Mouse (Mus musculus) lung, adult 18-20 months (tissue): ENCODE data around the gene Wnk4.

ENCODE experiments used
- DNase-seq, 2 experiments: peaks; one replicate each; pipeline ENCODE4 v3.0.0; 2022; ENCODE audit warnings: mixed read lengths in 2 of 2

Gene Wnk4

DNA sequence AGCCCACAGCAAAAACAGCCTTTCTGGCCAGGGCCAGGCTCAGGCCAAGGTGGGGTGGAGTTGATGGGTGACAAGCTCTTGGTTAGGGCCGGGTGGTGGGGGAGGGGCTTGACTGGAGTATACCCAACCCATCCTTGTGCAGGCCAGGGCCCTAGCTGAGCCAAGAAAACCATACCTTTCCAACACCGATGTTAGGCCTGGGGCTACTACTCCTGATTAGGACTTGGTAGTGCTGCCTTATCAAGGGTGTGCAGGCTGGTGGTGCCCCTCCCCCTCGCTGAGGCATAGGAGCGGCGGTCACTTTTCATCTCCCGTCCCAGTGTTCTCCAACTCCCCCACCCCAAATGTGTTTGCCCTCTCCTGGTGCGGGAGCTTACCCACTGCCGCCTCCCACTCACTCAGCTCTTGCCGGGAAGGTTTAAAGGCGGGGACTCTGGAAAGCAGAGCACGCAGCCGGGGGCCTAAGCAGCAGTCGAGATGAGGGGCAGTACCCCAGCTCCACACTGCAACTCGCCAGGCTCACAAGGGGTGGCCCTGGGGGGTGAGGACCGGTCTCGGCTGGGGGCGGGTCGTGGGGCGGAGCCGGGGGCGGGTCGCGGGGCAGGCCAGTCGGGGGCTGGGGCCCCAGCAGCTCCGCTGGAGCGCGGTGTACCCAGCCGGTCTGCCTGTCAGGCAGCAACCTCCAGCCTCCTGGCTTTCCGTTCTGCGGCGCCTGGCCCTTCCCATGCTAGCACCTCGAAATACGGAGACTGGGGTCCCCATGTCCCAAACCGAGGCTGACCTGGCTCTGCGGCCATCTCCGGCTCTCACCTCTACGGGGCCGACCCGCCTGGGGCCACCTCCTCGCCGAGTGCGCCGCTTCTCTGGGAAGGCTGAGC is at the start of gene Wnk4:
Wnk4 (plus strand) TSS at position 620 of the 878 bp plus-strand sequence.
- peak in 1 of 2 experiments; percentile 56 for DNase-seq

DNA sequence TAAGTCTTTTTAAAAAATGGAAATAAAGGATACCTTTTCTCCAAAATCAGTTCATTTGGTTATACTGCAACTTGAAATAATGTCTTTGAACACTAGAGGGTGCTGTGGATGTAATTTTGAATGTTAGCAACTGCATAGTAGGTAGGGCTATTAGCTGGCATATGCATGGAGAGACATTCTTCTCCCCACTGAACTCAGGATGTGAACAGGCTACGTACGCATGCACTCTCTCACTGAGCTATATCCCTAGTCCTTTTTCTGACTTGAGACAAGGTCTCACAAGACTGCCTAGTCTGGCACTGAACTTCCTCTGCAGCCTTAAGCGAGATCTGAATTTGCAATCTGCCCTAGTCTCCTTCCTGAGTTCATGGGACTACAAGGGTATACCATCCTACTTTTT is 48.4 kb upstream of the Wnk4 start:
- peak in 1 of 2 experiments; percentile 37 for DNase-seq

DNA sequence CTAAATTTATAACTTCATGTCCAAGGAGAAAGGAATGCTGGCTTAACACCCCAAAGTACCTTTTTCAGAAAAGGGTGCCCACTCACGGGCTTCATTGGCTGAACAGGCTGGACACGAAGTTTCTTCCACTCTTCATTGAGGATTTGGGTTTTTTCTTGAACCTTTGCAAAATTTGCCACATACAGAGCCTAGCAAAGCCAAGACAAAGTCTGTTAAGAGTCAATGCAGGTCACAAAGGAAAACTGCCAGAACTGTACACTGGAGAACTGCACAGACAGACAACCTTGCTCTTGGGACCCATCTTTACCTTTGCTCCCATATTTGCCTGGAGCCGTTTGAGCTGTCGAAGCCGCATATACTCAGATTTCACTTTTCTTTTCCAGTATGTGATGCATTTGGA is 43.4 kb upstream of the Wnk4 start:
- no peak for DNase-seq

DNA sequence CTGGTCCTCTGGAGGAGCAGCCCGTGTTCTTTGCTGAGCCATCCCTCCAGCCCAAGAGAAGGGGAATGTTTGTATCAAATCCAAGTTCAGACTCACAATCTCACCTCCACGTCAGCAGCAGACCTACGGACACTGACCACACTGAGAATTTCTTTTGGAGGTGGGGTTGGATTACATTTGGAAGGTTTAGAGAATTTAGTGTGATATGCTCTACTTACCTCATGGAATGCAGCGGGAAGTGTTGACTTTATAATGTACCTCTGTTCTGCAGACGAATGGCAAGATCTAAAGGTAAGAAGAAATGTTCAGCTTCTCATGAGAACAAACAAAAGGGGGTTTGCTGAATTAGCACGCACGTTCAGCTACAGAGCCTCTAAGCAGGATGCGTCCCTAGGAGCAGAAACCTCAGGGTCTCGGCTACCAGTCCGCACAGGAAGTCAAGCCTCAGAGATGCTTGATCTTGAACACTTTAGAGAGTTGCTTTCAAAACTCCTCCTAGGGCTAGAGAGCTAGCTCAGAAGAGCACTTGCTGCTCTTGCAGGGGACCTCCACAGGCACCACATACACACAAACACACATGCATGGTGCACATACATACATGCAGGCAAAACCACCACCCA is 41.8 kb upstream of the Wnk4 start:
- DNase-seq = no peak

- peak in 1 of 2 experiments; percentile 16 for DNase-seq
Observed at GRCm38 (mm10) chr11:101220853-101221252, 39.5 kb upstream of the Wnk4 start.

DNA sequence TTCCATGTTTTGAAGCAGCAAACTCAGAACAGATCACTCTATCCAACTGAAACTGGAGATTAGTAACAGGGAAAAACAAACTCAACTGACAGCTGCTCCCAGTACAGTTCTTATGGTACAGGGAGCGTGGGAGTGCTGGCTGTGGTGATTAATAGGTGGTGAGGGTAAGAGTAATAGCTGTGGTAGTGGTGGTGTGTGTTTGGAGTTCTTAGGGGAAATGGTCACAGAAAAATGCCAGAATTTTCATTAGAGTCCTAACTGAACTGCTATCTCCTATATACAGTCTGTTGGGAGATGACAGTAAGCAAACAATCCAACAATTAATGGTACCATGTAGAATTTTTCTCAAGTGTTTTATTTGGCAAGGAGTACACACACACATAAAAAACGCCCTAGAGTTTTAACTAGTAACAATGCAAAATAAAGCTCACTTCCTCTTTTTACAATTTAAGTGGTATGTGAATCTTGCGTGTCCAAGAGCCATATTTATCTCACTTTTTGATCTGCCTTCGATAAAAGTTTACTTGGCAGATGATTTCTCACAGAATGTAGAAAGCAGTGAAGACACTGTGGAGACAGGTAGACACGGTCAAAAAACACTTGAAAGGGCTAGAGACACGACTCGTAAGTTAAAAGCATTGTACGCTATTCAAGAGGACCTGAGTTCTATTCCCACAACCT is 38.9 kb upstream of the Wnk4 start:
- DNase-seq = no peak

DNA sequence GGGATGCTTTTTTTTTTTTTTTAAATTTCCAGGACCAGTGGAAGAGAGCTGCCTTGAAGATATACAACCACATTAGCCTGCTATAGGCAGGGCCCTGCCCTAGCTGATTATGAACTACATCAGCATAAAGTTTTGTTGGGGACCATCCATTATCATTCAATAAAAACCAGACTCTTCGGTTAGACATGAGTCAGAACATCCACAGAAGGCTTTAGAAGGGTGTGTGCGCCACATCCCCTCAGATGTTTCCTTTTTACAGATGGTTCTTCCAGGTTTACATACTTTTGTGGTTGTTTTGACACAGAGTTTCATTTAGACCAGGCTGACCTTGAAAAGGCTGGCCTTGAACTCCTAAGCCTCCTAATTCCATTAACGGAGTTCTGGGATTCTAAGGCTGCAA is 36.0 kb upstream of the Wnk4 start:
- no peak for DNase-seq

DNA sequence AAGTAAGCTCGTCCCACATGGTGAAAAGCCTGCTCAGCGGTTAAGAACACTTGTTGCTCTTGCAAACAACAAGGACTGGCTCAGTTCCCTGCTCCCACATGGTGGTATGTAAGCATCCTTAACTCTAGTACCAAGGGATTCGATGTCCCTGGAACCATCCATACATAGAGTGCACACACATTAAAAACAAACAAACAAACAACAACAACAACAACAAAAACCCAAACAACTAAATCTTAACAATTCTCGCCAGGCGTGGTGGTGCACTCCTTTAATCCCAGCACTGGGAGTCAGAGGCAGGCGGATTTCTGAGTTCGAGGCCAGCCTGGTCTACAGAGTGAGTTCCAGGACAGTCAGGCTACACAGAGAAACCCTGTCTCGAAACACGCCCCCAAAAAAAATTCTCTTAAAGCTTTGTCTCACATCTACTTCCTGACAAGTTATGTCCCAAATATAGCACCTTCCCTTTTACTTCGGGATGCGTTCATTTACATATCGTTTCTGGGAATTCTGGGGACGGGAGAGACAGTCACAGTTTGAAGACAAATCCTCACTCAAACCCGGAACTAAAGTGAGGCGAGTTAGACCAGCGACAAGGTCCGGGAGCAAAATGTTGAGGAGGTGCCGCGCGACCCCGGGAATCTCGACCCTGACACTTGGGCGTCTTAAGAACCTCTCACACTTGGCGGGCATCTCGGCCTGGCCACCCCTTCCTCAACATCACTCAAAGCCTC is 34.9 kb upstream of the Wnk4 start:
- peak in 1 of 2 experiments; percentile 37 for DNase-seq

DNA sequence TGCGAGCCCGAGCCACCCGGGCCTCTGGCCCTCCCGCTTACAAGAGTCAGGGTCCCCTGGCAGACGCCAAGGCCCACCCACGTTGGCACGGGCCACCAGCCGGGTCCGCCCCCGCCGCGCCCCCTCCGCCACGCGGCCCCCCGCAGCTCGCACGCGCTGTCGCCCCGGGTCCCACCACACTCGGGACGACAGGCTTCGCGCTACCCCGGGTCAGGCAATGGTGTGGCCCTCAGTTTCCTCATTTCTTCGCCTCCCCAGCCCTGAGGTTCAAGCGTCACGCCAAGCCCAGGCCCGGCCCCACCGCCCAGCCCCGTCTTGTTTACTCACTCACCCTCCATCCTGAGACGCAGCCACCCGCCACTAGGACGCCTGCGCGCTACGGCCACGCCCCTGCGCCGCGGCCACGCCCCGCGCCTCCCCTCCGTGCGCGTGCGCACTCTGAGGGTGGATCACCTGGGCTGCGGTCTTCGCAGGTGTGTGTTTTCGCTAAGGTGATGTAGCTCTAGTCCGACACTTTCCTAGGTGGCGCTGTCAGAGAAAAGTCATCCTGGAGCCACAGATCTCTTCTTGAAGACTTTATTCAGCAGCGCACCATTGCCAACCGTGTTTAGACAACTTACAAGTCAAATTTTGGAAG is 34.2 kb upstream of the Wnk4 start, which contains the start of gene Ezh1:
Ezh1 (minus strand) TSS at position 399 of the 637 bp plus-strand sequence.
- peak; percentile 93 to 95 for DNase-seq

GRCm38 (mm10) chr11:101229361-101229900 is 30.9 kb upstream of the Wnk4 start:
- peak; percentile 52 to 62 for DNase-seq

DNA sequence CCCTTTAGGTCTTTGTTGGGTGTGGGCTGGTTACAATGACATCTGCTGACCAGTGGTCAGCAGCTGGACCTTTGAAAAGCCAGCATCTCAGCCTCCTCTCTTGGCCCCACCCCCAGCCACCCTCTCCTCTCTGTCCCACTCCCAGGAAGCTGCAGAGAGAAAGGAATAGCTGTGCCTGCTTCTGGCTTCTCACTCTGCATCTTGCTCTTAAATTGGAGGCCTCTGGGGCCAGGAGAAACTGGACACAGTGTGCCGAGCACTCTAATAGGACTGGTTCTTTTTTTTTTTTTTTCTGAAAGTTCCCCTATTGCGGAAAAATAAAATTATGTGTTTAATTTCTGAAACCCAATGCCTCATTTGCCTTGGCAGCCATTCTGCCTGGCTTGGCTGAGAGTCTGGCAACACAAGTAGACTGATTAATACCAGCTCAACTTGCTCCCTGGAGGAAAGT is 30.3 kb upstream of the Wnk4 start:
- DNase-seq = peak in 1 of 2 experiments; percentile 75

- no peak for DNase-seq
Observed at GRCm38 (mm10) chr11:101230526-101230925, 29.8 kb upstream of the Wnk4 start.

- peak; percentile 85 to 90 for DNase-seq
Observed at GRCm38 (mm10) chr11:101230991-101231871, 29.1 kb upstream of the Wnk4 start.

DNA sequence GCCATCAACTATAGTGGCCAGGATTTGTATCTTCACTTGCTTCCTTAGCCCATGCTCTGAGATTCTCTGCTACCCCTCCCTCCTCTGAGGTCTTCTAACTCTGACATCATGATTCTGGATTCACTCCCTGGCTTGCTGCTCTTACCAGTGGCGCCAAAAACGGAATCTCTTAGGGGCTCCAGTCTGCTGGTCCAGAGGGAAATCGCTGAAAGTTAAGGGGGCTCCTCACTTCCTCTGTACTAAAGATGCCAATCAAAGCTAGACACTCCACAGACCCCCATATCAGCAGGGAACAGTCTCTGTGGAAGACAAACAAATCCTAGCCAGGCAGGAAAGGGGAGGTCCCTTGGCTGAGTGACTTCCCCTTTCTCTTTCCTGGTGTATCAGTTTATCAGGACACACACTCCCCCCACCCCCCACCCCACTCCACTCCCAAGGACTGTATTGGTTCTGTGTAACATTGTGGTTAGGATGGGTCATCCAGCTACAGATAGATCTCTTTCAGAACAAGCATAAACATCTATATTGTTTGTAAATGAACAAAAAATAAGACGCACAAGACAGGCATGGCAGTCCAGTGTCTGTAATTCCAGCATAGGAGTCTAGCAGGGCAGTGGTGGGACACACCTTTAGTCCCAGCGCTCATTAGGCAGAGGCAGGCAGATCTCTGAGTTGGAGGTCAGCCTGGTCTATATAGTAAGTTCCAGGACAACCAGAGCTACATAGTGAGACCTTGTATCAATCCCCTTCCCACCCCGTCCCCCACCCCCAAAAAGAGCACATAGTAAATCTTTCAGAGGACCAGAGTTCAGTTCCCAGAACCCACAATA is 28.1 kb upstream of the Wnk4 start:
- DNase-seq = peak; percentile 74 to 85

DNA sequence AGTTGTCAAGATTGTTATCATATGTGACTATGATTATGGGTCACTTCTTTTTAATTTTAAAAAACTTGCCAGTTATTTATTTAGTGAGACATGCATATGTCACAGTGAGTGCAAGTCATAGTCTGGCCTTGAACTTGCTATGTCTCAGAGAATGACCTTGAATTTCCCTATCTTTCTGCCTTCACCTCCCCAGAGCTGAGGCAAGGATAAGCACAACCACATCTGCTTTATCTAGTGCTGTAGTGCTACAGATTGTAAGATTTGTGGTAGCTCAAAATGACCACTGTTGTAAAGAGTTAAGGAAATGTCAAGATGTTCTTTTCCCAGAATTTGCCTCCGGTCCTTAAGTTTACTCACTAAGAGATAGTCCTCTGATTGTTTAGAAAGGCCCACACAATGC is 27.1 kb upstream of the Wnk4 start:
- no peak for DNase-seq

DNA sequence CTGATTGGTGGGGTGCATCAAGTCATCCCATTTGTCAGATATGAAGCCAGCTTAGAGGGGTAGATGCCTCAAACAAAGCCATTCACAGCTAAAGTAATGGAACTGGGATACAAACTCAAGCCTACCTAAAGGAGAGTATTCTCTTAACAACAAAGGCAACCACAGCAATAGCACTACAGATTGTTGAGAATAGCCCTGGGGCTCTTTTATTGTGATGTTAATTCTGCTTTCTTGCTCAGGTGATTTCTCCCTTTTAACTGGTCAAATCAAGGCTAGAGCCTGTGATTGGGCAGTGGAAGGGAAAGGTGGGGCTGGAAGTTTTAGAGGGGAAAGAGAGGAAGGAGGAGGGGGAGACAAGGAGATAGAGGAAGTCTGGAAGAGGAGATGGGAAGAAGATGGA is 26.2 kb upstream of the Wnk4 start:
- no peak for DNase-seq

DNA sequence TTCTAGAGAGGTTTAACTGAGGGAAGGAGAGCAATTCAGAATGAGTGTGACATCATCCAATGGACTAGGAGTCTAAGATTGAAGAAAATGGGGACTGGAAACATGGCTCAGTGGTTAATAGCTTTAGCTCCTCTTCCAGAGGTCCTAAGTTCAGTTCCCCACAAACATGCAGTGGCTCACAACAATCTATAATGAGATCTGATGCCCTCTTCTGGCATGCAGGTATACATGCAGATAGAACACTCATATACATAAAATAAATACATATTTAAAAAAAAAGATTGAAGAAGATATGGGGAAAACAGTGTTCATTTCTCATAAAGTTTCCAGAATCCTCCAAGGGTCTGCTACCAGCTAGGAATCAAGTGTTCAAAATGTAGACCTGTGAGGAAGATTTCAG is 24.9 kb upstream of the Wnk4 start:
- DNase-seq = no peak

- no peak for DNase-seq
Observed at GRCm38 (mm10) chr11:101236782-101237181, 23.6 kb upstream of the Wnk4 start.

DNA sequence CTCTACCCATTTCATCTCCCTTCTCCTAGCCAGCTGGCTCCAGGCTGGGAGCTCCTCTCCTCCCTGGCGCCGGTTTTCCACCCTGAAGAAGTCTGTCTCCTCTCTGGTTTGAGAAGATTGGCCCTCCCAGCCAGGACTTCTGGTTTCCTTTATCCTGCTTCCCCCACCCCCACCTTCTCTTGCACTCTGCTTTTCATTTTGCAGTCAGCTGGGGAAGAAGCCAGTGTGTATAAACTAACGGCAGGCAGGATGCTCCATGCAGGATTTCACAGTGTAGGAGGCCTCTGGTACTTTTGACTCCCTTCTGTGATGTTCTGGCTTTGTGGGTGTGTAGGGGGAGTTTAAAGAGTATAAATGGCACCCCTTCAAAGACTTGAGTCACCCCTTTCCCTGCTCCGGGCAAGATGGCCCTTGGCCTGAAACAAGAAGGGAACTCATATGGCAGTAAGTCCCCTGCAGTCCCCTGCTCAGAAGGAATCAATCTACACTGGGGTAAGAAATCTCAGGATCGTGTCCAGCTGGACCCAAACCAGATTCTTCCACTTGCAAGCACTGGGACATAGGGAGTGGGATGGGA is 22.2 kb upstream of the Wnk4 start:
- no peak for DNase-seq
